Mouse (Mus musculus): ENCODE data around the gene Rab9. TPM values are rescaled to one million over a fixed set of nuclear protein-coding genes. Genes with fewer than 3 reads are reported as not detected.

The Rab9 gene
- total and polyA plus RNA-seq, 3 experiments: 21.5 to 60.9 (median 36.2) TPM

DNA sequence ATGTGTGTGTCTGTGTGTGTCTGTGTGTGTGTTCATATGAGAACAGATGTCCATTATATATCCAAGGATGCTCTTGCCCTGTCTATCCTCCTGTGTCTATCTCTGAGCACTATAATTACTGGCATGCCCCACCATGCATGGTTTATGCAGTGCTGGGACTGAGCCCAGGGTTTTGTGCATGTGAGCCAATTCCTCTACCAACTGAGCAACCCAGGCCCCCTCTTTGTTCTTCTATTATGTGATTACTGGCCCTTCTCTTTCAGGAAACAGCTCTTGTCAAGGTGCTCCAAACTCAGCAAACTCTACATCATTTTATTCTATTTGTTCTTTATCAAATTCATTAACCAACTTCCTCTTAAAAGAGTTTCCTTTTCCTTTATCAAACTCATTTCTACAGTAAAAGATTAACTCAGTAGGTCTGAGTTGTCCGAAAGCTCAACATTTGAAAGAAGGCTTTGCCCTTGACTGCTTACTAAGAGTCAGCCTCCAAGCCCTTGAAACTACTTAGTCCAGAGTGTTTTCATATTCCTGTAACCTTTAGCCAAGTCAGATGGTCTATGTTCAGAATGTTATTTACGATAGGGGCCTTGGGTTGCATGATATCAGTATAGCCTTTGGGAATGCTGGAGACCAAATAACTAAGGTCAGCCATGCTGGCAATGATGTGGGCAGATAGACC, 46.1 kb upstream of the Rab9 start:
- Histone ChIP-seq H3K27ac (ENCODE audit: insufficient read depth, low read depth) (no peak overlapping the region), H3K79me2 (replicated peaks; ENCODE audit: control insufficient read depth, extremely low read depth, insufficient read depth, poor library complexity, severe bottlenecking) (no peaks in the 10 kb centered on the region), H3K9me3 (replicated peaks; ENCODE audit: low read length) (no peaks in the 10 kb centered on the region), H3K27me3 (replicated peaks) (no peaks in the 10 kb centered on the region), H3K9ac (ENCODE audit: insufficient read depth, low read depth) (no peak overlapping the region), H3K36me3 (replicated peaks in 1 of 2; ENCODE audit: control insufficient read depth in 1 of 2, insufficient read depth in 1 of 2, low read length in 1 of 2) (no peaks in the 10 kb centered on the region), H3K4me2 (ENCODE audit: insufficient read depth, low read depth, poor library complexity, severe bottlenecking) (no peak overlapping the region), H3K4me1 (ENCODE audit: control insufficient read depth in 1 of 2, insufficient read depth in 2 of 2) (no peaks in the 10 kb centered on the region), H3K4me3 (replicated peaks in 1 of 3; ENCODE audit: low read depth in 2 of 3, low read length in 2 of 3, poor library complexity in 1 of 3) (no peak overlapping the region)
- dilution Hi-C loops (cut with MboI; ENCODE audit: extremely low pct_ligation_motif_present, extremely low pct_unique_long_range_greater_than_20kb, low sequenced_read_pairs) (no loop called here), in situ Hi-C loops (cut with MboI; ENCODE audit: low pct_ligation_motif_present, low pct_unique_long_range_greater_than_20kb, low sequenced_read_pairs) (no loop called here)
- no peak for DNase-seq (ENCODE audit: extremely low read depth)
- no peak for TF ChIP-seq KAT2A (IDR thresholded peaks at IDR 0.05; ENCODE audit: insufficient replicate concordance, low read length)
- no peak for TF ChIP-seq TBP (conservative IDR thresholded peaks at IDR 0.05; ENCODE audit: low read depth, low read length)
- TF ChIP-seq ETS1 (conservative IDR thresholded peaks at IDR 0.05; ENCODE audit: low read depth, low read length): no peak
- TF ChIP-seq RCOR1 (conservative IDR thresholded peaks at IDR 0.05; ENCODE audit: low read depth, low read length): no peak
- TF ChIP-seq NRF1 (IDR thresholded peaks at IDR 0.05; ENCODE audit: low read depth, low read length): no peak
- no peak for TF ChIP-seq MAX (IDR thresholded peaks at IDR 0.05; ENCODE audit: low read length)
- no peak for TF ChIP-seq PAX5 (IDR thresholded peaks at IDR 0.05; ENCODE audit: low read length)
- no peak for TF ChIP-seq SIN3A (IDR thresholded peaks at IDR 0.05; ENCODE audit: low read length)
- TF ChIP-seq NELFE (IDR thresholded peaks at IDR 0.05; ENCODE audit: low read depth, low read length): no peak
- TF ChIP-seq BHLHE40 (IDR thresholded peaks at IDR 0.05; ENCODE audit: low read depth, low read length): no peak
- TF ChIP-seq USF1 (IDR thresholded peaks at IDR 0.05; ENCODE audit: low read depth, low read length): no peak
- no peak for TF ChIP-seq ZNF384 (IDR thresholded peaks at IDR 0.05; ENCODE audit: low read depth, low read length)

DNA sequence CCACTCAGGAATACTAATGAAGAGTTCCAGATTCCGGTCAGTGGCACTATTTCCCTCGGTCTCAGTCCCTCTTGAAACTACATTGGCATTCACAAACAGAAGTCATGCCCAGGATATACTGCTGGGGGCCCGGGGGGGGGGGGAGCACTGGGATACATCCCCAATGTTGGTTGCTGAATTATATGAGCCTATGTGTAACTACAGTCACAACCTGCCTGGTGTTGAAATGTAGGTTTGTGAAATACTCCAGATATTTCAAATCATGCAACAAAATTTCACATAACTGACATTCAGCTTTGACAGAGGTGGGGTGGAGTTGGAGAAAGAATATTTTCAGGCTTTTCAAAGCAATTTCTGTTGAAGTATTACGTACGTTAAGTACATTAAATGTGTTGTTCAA, 41.1 kb upstream of the Rab9 start:
- TF ChIP-seq HCFC1 (IDR thresholded peaks at IDR 0.05; ENCODE audit: low read depth, low read length): no peak
- no peak for TF ChIP-seq ZNF384 (IDR thresholded peaks at IDR 0.05; ENCODE audit: low read depth, low read length)
- no peak for TF ChIP-seq RCOR1 (conservative IDR thresholded peaks at IDR 0.05; ENCODE audit: low read depth, low read length)
- TF ChIP-seq USF1 (IDR thresholded peaks at IDR 0.05; ENCODE audit: low read depth, low read length): no peak
- no peak for TF ChIP-seq ELF1 (IDR thresholded peaks at IDR 0.05; ENCODE audit: low read depth, low read length)
- TF ChIP-seq RAD21 (IDR thresholded peaks at IDR 0.05; ENCODE audit: low read depth, low read length): no peak
- TF ChIP-seq CHD1 (IDR thresholded peaks at IDR 0.05; ENCODE audit: low read depth, low read length): no peak
- no peak for TF ChIP-seq CHD2 (IDR thresholded peaks at IDR 0.05; ENCODE audit: low read length)
- TF ChIP-seq JUN (IDR thresholded peaks at IDR 0.05; ENCODE audit: insufficient read depth, low read depth, low read length): no peak
- TF ChIP-seq MAFK (IDR thresholded peaks at IDR 0.05; ENCODE audit: insufficient replicate concordance, low read length): no peak
- TF ChIP-seq TBP (conservative IDR thresholded peaks at IDR 0.05; ENCODE audit: low read depth, low read length): no peak
- no peak for TF ChIP-seq SIN3A (IDR thresholded peaks at IDR 0.05; ENCODE audit: low read length)
- no peak for TF ChIP-seq E2F4 (IDR thresholded peaks at IDR 0.05; ENCODE audit: insufficient replicate concordance, low read depth, low read length)
- TF ChIP-seq EP300 (IDR thresholded peaks at IDR 0.05; ENCODE audit: low read length): no peak
- TF ChIP-seq ZKSCAN1 (IDR thresholded peaks at IDR 0.05; ENCODE audit: borderline replicate concordance, low read depth, low read length): no peak
- no peak for TF ChIP-seq POLR2AphosphoS2 (IDR thresholded peaks at IDR 0.05; ENCODE audit: low read depth, low read length)
- no peak for TF ChIP-seq IRF4 (IDR thresholded peaks at IDR 0.05; ENCODE audit: low read depth, low read length)
- no peak for TF ChIP-seq PAX5 (IDR thresholded peaks at IDR 0.05; ENCODE audit: low read length)
- no peak for TF ChIP-seq BHLHE40 (IDR thresholded peaks at IDR 0.05; ENCODE audit: low read depth, low read length)
- no peak for TF ChIP-seq KAT2A (IDR thresholded peaks at IDR 0.05; ENCODE audit: insufficient replicate concordance, low read length)
- H3K79me2 ChIP-seq (replicated peaks; ENCODE audit: control insufficient read depth, extremely low read depth, insufficient read depth, poor library complexity, severe bottlenecking): no peaks in the 10 kb centered on the region
- dilution Hi-C loops (cut with MboI; ENCODE audit: extremely low pct_ligation_motif_present, extremely low pct_unique_long_range_greater_than_20kb, low sequenced_read_pairs) (no loop called here), in situ Hi-C loops (cut with MboI; ENCODE audit: low pct_ligation_motif_present, low pct_unique_long_range_greater_than_20kb, low sequenced_read_pairs) (no loop called here)
- H3K27me3 ChIP-seq (replicated peaks): no peaks in the 10 kb centered on the region
- H3K4me3 ChIP-seq (replicated peaks in 1 of 3; ENCODE audit: low read depth in 2 of 3, low read length in 2 of 3, poor library complexity in 1 of 3): no peak overlapping the region
- DNase-seq (ENCODE audit: extremely low read depth): no peak
- no peak overlapping the region for H3K4me2 ChIP-seq (ENCODE audit: insufficient read depth, low read depth, poor library complexity, severe bottlenecking)
- no peaks in the 10 kb centered on the region for H3K9me3 ChIP-seq (replicated peaks; ENCODE audit: low read length)
- no peaks in the 10 kb centered on the region for H3K36me3 ChIP-seq (replicated peaks in 1 of 2; ENCODE audit: control insufficient read depth in 1 of 2, insufficient read depth in 1 of 2, low read length in 1 of 2)
- no peak overlapping the region for H3K27ac ChIP-seq (ENCODE audit: insufficient read depth, low read depth)
- H3K4me1 ChIP-seq (ENCODE audit: control insufficient read depth in 1 of 2, insufficient read depth in 2 of 2): peaks cover 0 to 13% of the 10 kb centered on the region in 2 experiments; a peak in 1 of 4 replicates
- no peak overlapping the region for H3K9ac ChIP-seq (ENCODE audit: insufficient read depth, low read depth)
